Mouse (Mus musculus) urinary bladder, postnatal 4 days (tissue): Measurements from ENCODE around the gene Cep83.

Source experiments
- DNase-seq, 2 experiments: peaks; one replicate each; pipeline ENCODE4 v3.0.0; 2021 to 2022; ENCODE audit warnings: low spot score in 2 of 2

Gene Cep83

GRCm38 (mm10) chr10:94826436-94826835 lies 138.0 kb downstream of the Cep83 start:
- DNase-seq = no peak

- DNase-seq = no peak
Observed at GRCm38 (mm10) chr10:94827325-94827724, 138.9 kb downstream of the Cep83 start.

- no peak for DNase-seq
Observed at GRCm38 (mm10) chr10:94827890-94828733, 139.7 kb downstream of the Cep83 start.

- DNase-seq = no peak
Observed at GRCm38 (mm10) chr10:94828734-94829230, 140.3 kb downstream of the Cep83 start.

- peak; percentile 81 to 84 for DNase-seq
Observed at GRCm38 (mm10) chr10:94829407-94829806, 141.0 kb downstream of the Cep83 start.

GRCm38 (mm10) chr10:94835874-94836273 lies 147.4 kb downstream of the Cep83 start:
- DNase-seq = no peak
